Mouse (Mus musculus): ENCODE data around the gene Olfr275.
"Not testable (repeated sequence)": the region's sequence is repeated elsewhere in the genome, so short reads cannot be mapped to it uniquely, and the experiment has no call there.

Olfr275 gene

GRCm38 (mm10) chr4:52814304-52814703 lies at the start of gene Olfr275:
Gene Olfr275, plus strand, starts transcription at chr4:52814604.
- no peak for DNase-seq (ENCODE audit: low spot score in 2 of 2)

DNA sequence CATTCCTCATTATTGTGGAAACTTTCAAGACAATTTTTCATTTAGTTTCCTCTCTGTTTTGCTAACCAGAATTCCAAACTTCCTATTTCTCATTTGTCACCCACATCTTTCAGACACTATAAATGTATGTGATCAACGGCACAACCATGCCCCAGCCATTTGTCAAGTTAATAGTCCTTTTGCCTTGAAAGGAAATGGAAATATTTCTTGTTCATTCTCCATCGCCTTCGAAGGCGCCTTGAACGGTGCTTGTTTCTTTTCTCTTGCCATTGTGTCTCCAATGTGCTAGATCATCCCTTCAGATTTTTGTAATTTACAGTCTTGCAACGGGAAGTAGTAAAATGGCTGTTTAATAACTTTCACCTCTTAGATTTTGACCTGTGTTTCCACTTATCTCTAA lies 48.8 kb upstream of the Olfr275 start:
- no peak for DNase-seq (ENCODE audit: low spot score in 2 of 2)

GRCm38 (mm10) chr4:52772186-52772585 lies 42.2 kb upstream of the Olfr275 start:
- DNase-seq (ENCODE audit: low spot score in 2 of 2), result no peak

GRCm38 (mm10) chr4:52800013-52800412 lies 14.4 kb upstream of the Olfr275 start:
- DNase-seq (ENCODE audit: low spot score in 2 of 2), result no peak

DNA sequence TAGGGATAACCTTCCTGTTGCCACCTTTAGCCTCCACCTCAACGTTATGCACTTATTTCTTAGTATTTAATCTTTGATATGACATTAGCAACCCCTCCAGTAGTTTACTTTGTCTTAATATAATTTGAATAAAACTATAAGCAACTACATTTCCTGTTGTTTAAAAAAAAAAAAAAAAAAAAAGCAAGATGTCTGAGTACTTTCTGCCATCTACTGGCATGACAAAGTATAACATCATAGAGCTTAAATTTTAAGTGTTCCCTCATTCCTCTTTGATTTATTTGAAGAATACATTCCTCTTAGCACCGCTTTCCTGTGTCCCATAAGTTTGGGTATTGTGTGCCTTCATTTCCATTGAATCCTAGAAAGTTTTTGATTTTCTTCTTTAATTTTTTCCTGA lies 2.5 kb upstream of the Olfr275 start:
- no peak for DNase-seq (ENCODE audit: low spot score in 2 of 2)

GRCm38 (mm10) chr4:52821375-52821774 lies 7.0 kb downstream of the Olfr275 start:
- DNase-seq (ENCODE audit: low spot score in 2 of 2), result no peak

GRCm38 (mm10) chr4:52845411-52845810 lies 31.0 kb downstream of the Olfr275 start:
- not testable (repeated sequence) for DNase-seq (ENCODE audit: low spot score in 2 of 2)

DNA sequence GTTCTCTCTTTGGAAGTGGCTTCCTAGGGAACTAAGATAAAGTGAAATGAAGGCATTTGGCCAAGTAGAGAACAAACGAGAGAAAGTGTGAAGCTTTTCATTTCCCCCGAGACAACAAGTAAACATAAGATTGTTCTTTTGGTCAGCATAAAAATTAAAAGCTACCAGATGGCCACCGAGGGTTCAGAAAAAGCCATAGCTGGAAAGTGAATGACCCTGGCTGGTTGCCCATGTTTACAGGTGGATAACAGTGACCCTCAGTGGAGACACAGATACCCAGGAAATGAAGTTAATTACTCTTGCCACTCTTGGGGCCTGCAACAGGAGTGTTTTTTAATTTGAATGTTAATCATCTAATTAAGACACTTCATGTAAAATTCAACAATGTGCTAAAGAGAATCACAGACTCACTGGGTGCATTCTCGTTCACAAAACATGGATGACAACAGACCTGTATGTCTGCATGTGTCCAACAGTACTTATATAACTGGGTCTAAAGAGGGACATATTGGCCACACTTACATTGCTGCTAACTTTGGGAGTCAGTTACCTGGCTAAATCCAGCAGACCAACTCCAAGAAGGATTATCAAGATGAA lies 34.7 kb downstream of the Olfr275 start:
- peak in 1 of 2 experiments; percentile 29 for DNase-seq (ENCODE audit: low spot score in 2 of 2)

DNA sequence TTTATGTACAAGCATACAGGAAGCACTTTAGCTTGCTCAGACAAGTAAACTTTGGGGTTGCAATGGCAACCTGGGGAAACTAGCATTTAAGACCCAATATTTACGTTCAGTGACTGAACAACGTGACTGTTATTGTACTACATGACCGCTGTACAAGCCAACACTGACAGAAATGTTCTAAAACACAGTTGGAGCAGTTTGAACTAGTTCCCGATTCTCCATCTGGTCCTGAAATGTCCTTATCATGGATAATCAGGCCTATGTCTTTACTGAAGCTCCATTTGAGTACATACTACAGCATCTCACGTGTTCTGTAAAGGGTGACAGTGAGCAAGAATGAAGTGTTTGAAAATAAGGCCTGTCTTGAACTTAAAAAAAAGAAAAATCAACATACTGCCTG lies 35.3 kb downstream of the Olfr275 start:
- no peak for DNase-seq (ENCODE audit: low spot score in 2 of 2)

GRCm38 (mm10) chr4:52859136-52859535 lies 44.7 kb downstream of the Olfr275 start, which contains the start of gene Olfr273:
Gene Olfr273, minus strand, starts transcription at chr4:52859236.
- DNase-seq (ENCODE audit: low spot score in 2 of 2), result no peak

GRCm38 (mm10) chr4:52864156-52864555 lies 49.8 kb downstream of the Olfr275 start:
- peak; percentile 35 to 70 for DNase-seq (ENCODE audit: low spot score in 2 of 2)

All from right cerebral cortex, postnatal 10 days (tissue).